Mouse (Mus musculus) gastrocnemius, adult 18-20 months (tissue): ENCODE data around the gene Cidec. TPM values are rescaled to one million over a fixed set of nuclear protein-coding genes. Genes with fewer than 3 reads are reported as not detected.
A peak's percentile ranks its signal among the peaks of the same experiment; 100 is the strongest.

Experiments used
- DNase-seq: peaks from one replicate; pipeline ENCODE4 v3.0.0; 2021; ENCODE audit warnings: low spot score
- total RNA-seq, 2 experiments: library from RNA; stranded (reverse); gene quantifications; 2 replicates each; pipeline ENCODE4 v1.2.3; 2021

Gene Cidec
- total RNA-seq, 2 experiments from 2014 or later = 9.9 to 17.2 TPM

GRCm38 (mm10) chr6:113444207-113444965 lies 8.8 kb upstream of the Cidec start:
- no peak for DNase-seq

- no peak for DNase-seq
Observed at GRCm38 (mm10) chr6:113443091-113443490, 7.5 kb upstream of the Cidec start.

GRCm38 (mm10) chr6:113442442-113443090 lies 7.0 kb upstream of the Cidec start, which contains the start of gene Jagn1:
Jagn1 (plus strand) TSS chr6:113442569.
- peak; percentile 94 for DNase-seq

- no peak for DNase-seq
Observed at GRCm38 (mm10) chr6:113442087-113442441, 6.5 kb upstream of the Cidec start.

GRCm38 (mm10) chr6:113441147-113441680 lies 5.7 kb upstream of the Cidec start:
- DNase-seq = peak; percentile 76

- no peak for DNase-seq
Observed at GRCm38 (mm10) chr6:113440686-113441085, 5.1 kb upstream of the Cidec start.

- no peak for DNase-seq
Observed at GRCm38 (mm10) chr6:113438721-113439430, 3.3 kb upstream of the Cidec start.

GRCm38 (mm10) chr6:113437135-113437534 lies 1.6 kb upstream of the Cidec start:
- DNase-seq = no peak

- no peak for DNase-seq
Observed at GRCm38 (mm10) chr6:113434691-113435090, 869 bp downstream of the Cidec start.

GRCm38 (mm10) chr6:113433661-113434060 lies 1.9 kb downstream of the Cidec start:
- DNase-seq = no peak

- no peak for DNase-seq
Observed at GRCm38 (mm10) chr6:113431801-113432200, 3.8 kb downstream of the Cidec start.

GRCm38 (mm10) chr6:113430846-113431245 lies 4.7 kb downstream of the Cidec start:
- no peak for DNase-seq

- no peak for DNase-seq
Observed at GRCm38 (mm10) chr6:113429965-113430364, 5.6 kb downstream of the Cidec start.

- DNase-seq = no peak
Observed at GRCm38 (mm10) chr6:113428006-113428405, 7.6 kb downstream of the Cidec start.

GRCm38 (mm10) chr6:113427397-113427796 lies 8.2 kb downstream of the Cidec start:
- DNase-seq = no peak

- no peak for DNase-seq
Observed at GRCm38 (mm10) chr6:113426696-113427095, 8.9 kb downstream of the Cidec start.

GRCm38 (mm10) chr6:113424187-113424586 lies 11.4 kb downstream of the Cidec start:
- DNase-seq = no peak

GRCm38 (mm10) chr6:113423000-113423399 lies 12.6 kb downstream of the Cidec start:
- no peak for DNase-seq

GRCm38 (mm10) chr6:113419199-113419587 lies 16.4 kb downstream of the Cidec start, which contains the start of gene Rpusd3:
Rpusd3 (minus strand) TSS chr6:113419340.
- DNase-seq = peak; percentile 99

GRCm38 (mm10) chr6:113418441-113419198 lies 16.9 kb downstream of the Cidec start:
- no peak for DNase-seq

GRCm38 (mm10) chr6:113416416-113416815 lies 19.1 kb downstream of the Cidec start:
- DNase-seq = no peak
